Mouse (Mus musculus) erythroblast, embryonic 14.5 days (primary cell): ENCODE data around the gene Sgip1.

ENCODE experiments used
- GATA1 ChIP-seq: IDR thresholded peaks from 2 replicates; pipeline ENCODE4 v1.6.1; 2012; ENCODE audit warnings: low read length, inconsistent platforms, mixed read lengths
- TAL1 ChIP-seq: IDR thresholded peaks from 3 replicates; pipeline ENCODE4 v1.6.1; 2012; ENCODE audit warnings: low read length, inconsistent platforms, mixed read lengths

GRCm38 (mm10) chr4:102691402-102691801 is 49.7 kb upstream of the Sgip1 start:
- no peak for TF ChIP-seq TAL1
- TF ChIP-seq GATA1, result no peak
